Mouse (Mus musculus): ENCODE results near the gene Thumpd3.
A peak's percentile ranks its signal among the peaks of the same experiment; 100 is the strongest.

Gene Thumpd3

GRCm38 (mm10) chr6:113077569-113078030 lies 31.6 kb downstream of the Thumpd3 start:
- no peak for DNase-seq (ENCODE audit: extremely low read depth, insufficient read length, low spot score)

- peak; percentile 61 for DNase-seq (ENCODE audit: extremely low read depth, insufficient read length, low spot score)
Measured at GRCm38 (mm10) chr6:113078031-113078721, 32.2 kb downstream of the Thumpd3 start.

GRCm38 (mm10) chr6:113079492-113079891 lies 33.5 kb downstream of the Thumpd3 start:
- DNase-seq (ENCODE audit: extremely low read depth, insufficient read length, low spot score) = peak; percentile 19

GRCm38 (mm10) chr6:113082229-113082628 lies 36.2 kb downstream of the Thumpd3 start:
- DNase-seq (ENCODE audit: extremely low read depth, insufficient read length, low spot score) = no peak

GRCm38 (mm10) chr6:113084590-113084989 lies 38.6 kb downstream of the Thumpd3 start:
- no peak for DNase-seq (ENCODE audit: extremely low read depth, insufficient read length, low spot score)

- DNase-seq (ENCODE audit: extremely low read depth, insufficient read length, low spot score) = no peak
Measured at GRCm38 (mm10) chr6:113093206-113093605, 47.2 kb downstream of the Thumpd3 start.

- DNase-seq (ENCODE audit: extremely low read depth, insufficient read length, low spot score) = no peak
Measured at GRCm38 (mm10) chr6:113095547-113095946, 49.5 kb downstream of the Thumpd3 start.

- peak; percentile 27 for DNase-seq (ENCODE audit: extremely low read depth, insufficient read length, low spot score)
Measured at GRCm38 (mm10) chr6:113097662-113098061, 51.6 kb downstream of the Thumpd3 start.

- peak; percentile 70 for DNase-seq (ENCODE audit: extremely low read depth, insufficient read length, low spot score)
Measured at GRCm38 (mm10) chr6:113099640-113100289, 53.7 kb downstream of the Thumpd3 start.

GRCm38 (mm10) chr6:113102541-113102940 lies 56.5 kb downstream of the Thumpd3 start:
- DNase-seq (ENCODE audit: extremely low read depth, insufficient read length, low spot score) = no peak

- DNase-seq (ENCODE audit: extremely low read depth, insufficient read length, low spot score) = peak; percentile 27
Measured at GRCm38 (mm10) chr6:113103765-113104164, 57.7 kb downstream of the Thumpd3 start.

GRCm38 (mm10) chr6:113109378-113109777 lies 63.4 kb downstream of the Thumpd3 start:
- DNase-seq (ENCODE audit: extremely low read depth, insufficient read length, low spot score) = no peak

GRCm38 (mm10) chr6:113109956-113110355 lies 63.9 kb downstream of the Thumpd3 start:
- DNase-seq (ENCODE audit: extremely low read depth, insufficient read length, low spot score) = no peak

Measured in 3134 (cell line).